Mouse (Mus musculus) myocyte (in vitro differentiated cells): ENCODE data around the gene Ak1. TPM values are rescaled to one million over a fixed set of nuclear protein-coding genes. Genes with fewer than 3 reads are reported as not detected.

Source experiments
- H3K27me3 ChIP-seq: one replicate; pipeline ENCODE4 v1.6.1; 2011; ENCODE audit not compliant: control insufficient read depth, insufficient read depth, insufficient read length
- H3K36me3 ChIP-seq: one replicate; pipeline ENCODE4 v1.6.1; 2011; ENCODE audit not compliant: control insufficient read depth, insufficient read depth
- H3K4me2 ChIP-seq: one replicate; pipeline ENCODE4 v1.6.1; 2011; ENCODE audit warnings: low read depth, control low read depth
- H3K4me3 ChIP-seq: one replicate; pipeline ENCODE4 v1.5.1; 2011; ENCODE audit warnings: mild to moderate bottlenecking, control low read depth, moderate library complexity
- H3K79me2 ChIP-seq: one replicate; pipeline ENCODE4 v1.6.1; 2011; ENCODE audit not compliant: control insufficient read depth, insufficient read depth
- H3ac ChIP-seq: one replicate; pipeline ENCODE4 v1.6.1; 2011; ENCODE audit not compliant: control insufficient read depth, insufficient read length
- CEBPB ChIP-seq: IDR thresholded peaks from 2 replicates; pipeline ENCODE4 v1.6.1; 2011; ENCODE audit warnings: mild to moderate bottlenecking, moderate library complexity; ENCODE audit not compliant: poor library complexity, insufficient read depth, severe bottlenecking
- E2F4 ChIP-seq: IDR thresholded peaks from one replicate; pipeline ENCODE4 v1.6.1; 2011; ENCODE audit warnings: mild to moderate bottlenecking, control low read depth, moderate library complexity; ENCODE audit not compliant: insufficient read depth
- MAX ChIP-seq: IDR thresholded peaks from one replicate; pipeline ENCODE4 v1.6.1; 2011; ENCODE audit warnings: low read depth, mild to moderate bottlenecking, control low read depth
- MYOD1 ChIP-seq, 3 experiments: IDR thresholded peaks; one replicate each; pipeline ENCODE4 v1.6.1; 2011; ENCODE audit warnings: control low read depth in 2 of 3, low read depth in 2 of 3, mild to moderate bottlenecking in 2 of 3, moderate library complexity in 1 of 3; ENCODE audit not compliant: insufficient read length in 2 of 3, control insufficient read depth in 1 of 3
- MYOG ChIP-seq, 3 experiments: IDR thresholded peaks; one replicate each; pipeline ENCODE4 v1.6.1; 2011; ENCODE audit warnings: control low read depth in 2 of 3, low read depth in 2 of 3, mild to moderate bottlenecking in 2 of 3; ENCODE audit not compliant: insufficient read length in 2 of 3, control insufficient read depth in 1 of 3, insufficient read depth in 1 of 3
- POLR2A ChIP-seq: IDR thresholded peaks from one replicate; pipeline ENCODE4 v1.6.1; 2011; ENCODE audit warnings: low read depth, mild to moderate bottlenecking, control low read depth, moderate library complexity; ENCODE audit not compliant: insufficient read length
- POLR2AphosphoS2 ChIP-seq: IDR thresholded peaks from one replicate; pipeline ENCODE4 v1.6.1; 2011; ENCODE audit warnings: low read depth, control low read depth; ENCODE audit not compliant: insufficient read length
- REST ChIP-seq: IDR thresholded peaks from one replicate; pipeline ENCODE4 v1.6.1; 2011; ENCODE audit warnings: mild to moderate bottlenecking, control low read depth, moderate library complexity; ENCODE audit not compliant: insufficient read depth, insufficient read length
- SRF ChIP-seq: IDR thresholded peaks from one replicate; pipeline ENCODE4 v1.6.1; 2011; ENCODE audit warnings: low read depth; ENCODE audit not compliant: control insufficient read depth, insufficient read length
- TCF12 ChIP-seq: IDR thresholded peaks from one replicate; pipeline ENCODE4 v1.6.1; 2011; ENCODE audit warnings: mild to moderate bottlenecking, control low read depth; ENCODE audit not compliant: poor library complexity, insufficient read depth, severe bottlenecking
- TCF3 ChIP-seq: IDR thresholded peaks from one replicate; pipeline ENCODE4 v1.6.1; 2011; ENCODE audit warnings: low read depth, control low read depth; ENCODE audit not compliant: insufficient read length
- USF1 ChIP-seq: IDR thresholded peaks from one replicate; pipeline ENCODE4 v1.6.1; 2011; ENCODE audit warnings: low read depth, mild to moderate bottlenecking, control low read depth, moderate library complexity
- polyA plus RNA-seq: library from polyadenylated mRNA; unstranded; fragments of >200 nt; fragmentation: generic; extraction: Trizol; gene quantifications from one replicate; pipeline ENCODE4 v1.2.1, GENCODE M21; 2012; ENCODE audit warnings: missing spikeins

The Ak1 gene
- polyA plus RNA-seq, 1 experiment, result 265 TPM

- Histone ChIP-seq H3K79me2 (no peaks in the 10 kb centered on the region), H3K27me3 (no peaks in the 10 kb centered on the region), H3K36me3 (peaks cover 16% of the 10 kb centered on the region), H3K4me3 (no peak within 1 kb of the TSS), H3K4me2 (peak within 1 kb of the TSS; percentile 39), H3ac (no peak within 1 kb of the TSS)
- TF ChIP-seq SRF (no peak), MYOD1 (IDR thresholded peaks at IDR 0.05; ENCODE audit: control insufficient read depth in 1 of 3, insufficient read length in 2 of 3, low read depth in 2 of 3) (no peak)
These were observed 22.1 kb upstream of the Ak1 start, which contains the start of gene St6galnac6 for GRCm38 (mm10) chr2:32599409-32599808. St6galnac6 (plus strand) TSS chr2:32599709.

GRCm38 (mm10) chr2:32601417-32602065 is 20.0 kb upstream of the Ak1 start:
- no peaks in the 10 kb centered on the region for H3K79me2 ChIP-seq
- no peaks in the 10 kb centered on the region for H3K27me3 ChIP-seq
- TF ChIP-seq POLR2AphosphoS2 (peak; percentile 79), REST (no peak), MAX (no peak), USF1 (no peak), CEBPB (no peak), TCF12 (no peak), E2F4 (no peak), MYOG (IDR thresholded peaks at IDR 0.05; ENCODE audit: control insufficient read depth in 1 of 3, insufficient read depth in 1 of 3, insufficient read length in 2 of 3, low read depth in 2 of 3) (peak in 1 of 3 experiments; percentile 13), MYOD1 (IDR thresholded peaks at IDR 0.05; ENCODE audit: control insufficient read depth in 1 of 3, insufficient read length in 2 of 3, low read depth in 2 of 3) (no peak), TCF3 (no peak), POLR2A (peak; percentile 6), SRF (no peak)
- H3ac ChIP-seq, result no peak overlapping the region
- peaks cover 4% of the 10 kb centered on the region for H3K36me3 ChIP-seq
- H3K4me3 ChIP-seq, result no peak overlapping the region
- H3K4me2 ChIP-seq, result peak overlapping the region; percentile 33

GRCm38 (mm10) chr2:32602600-32603054 is 18.9 kb upstream of the Ak1 start:
- Histone ChIP-seq H3K36me3 (peaks cover 4% of the 10 kb centered on the region), H3ac (no peak overlapping the region), H3K27me3 (no peaks in the 10 kb centered on the region), H3K79me2 (no peaks in the 10 kb centered on the region), H3K4me2 (peak overlapping the region; percentile 72), H3K4me3 (no peak overlapping the region)
- TF ChIP-seq MYOG (IDR thresholded peaks at IDR 0.05; ENCODE audit: control insufficient read depth in 1 of 3, insufficient read depth in 1 of 3, insufficient read length in 2 of 3, low read depth in 2 of 3), result no peak
- TF ChIP-seq POLR2A, result no peak
- no peak for TF ChIP-seq MYOD1 (IDR thresholded peaks at IDR 0.05; ENCODE audit: control insufficient read depth in 1 of 3, insufficient read length in 2 of 3, low read depth in 2 of 3)
- no peak for TF ChIP-seq E2F4
- TF ChIP-seq REST, result no peak
- TF ChIP-seq TCF12, result no peak
- no peak for TF ChIP-seq TCF3
- no peak for TF ChIP-seq POLR2AphosphoS2
- no peak for TF ChIP-seq USF1
- no peak for TF ChIP-seq SRF

GRCm38 (mm10) chr2:32604631-32605030 is 16.9 kb upstream of the Ak1 start:
- H3ac ChIP-seq, result no peak overlapping the region

More at GRCm38 (mm10) chr2:32604631-32605030, 16.9 kb upstream of the Ak1 start:
- no peak overlapping the region for H3K4me3 ChIP-seq
- no peak overlapping the region for H3K4me2 ChIP-seq
- H3K36me3 ChIP-seq, result peaks cover 4% of the 10 kb centered on the region
- H3K79me2 ChIP-seq, result peaks cover under 1% of the 10 kb centered on the region
- TF ChIP-seq REST (no peak), MYOD1 (IDR thresholded peaks at IDR 0.05; ENCODE audit: control insufficient read depth in 1 of 3, insufficient read length in 2 of 3, low read depth in 2 of 3) (no peak), POLR2AphosphoS2 (no peak), MYOG (IDR thresholded peaks at IDR 0.05; ENCODE audit: control insufficient read depth in 1 of 3, insufficient read depth in 1 of 3, insufficient read length in 2 of 3, low read depth in 2 of 3) (no peak), SRF (no peak), E2F4 (no peak), TCF12 (no peak), POLR2A (no peak), MAX (no peak)
- no peaks in the 10 kb centered on the region for H3K27me3 ChIP-seq
